Mouse (Mus musculus) brain, embryonic 14.5 days (tissue): Measurements from ENCODE around the gene Atp1b1. TPM values are rescaled to one million over a fixed set of nuclear protein-coding genes. Genes with fewer than 3 reads are reported as not detected.

ENCODE experiments used
- DNase-seq: peaks from one replicate; pipeline ENCODE4 v3.0.0-alpha.2; 2011; ENCODE audit warnings: low read depth
- CTCF ChIP-seq: fragments of 200-500 bp; IDR thresholded peaks from 2 replicates; pipeline ENCODE4 v1.5.1; 2012; ENCODE audit warnings: inconsistent platforms, mild to moderate bottlenecking, moderate library complexity, borderline replicate concordance; ENCODE audit not compliant: insufficient read depth, insufficient read length; ENCODE audit errors: extremely low read depth
- POLR2A ChIP-seq: fragments of 200-500 bp; IDR thresholded peaks from 2 replicates; pipeline ENCODE4 v1.6.1; 2012; ENCODE audit warnings: mild to moderate bottlenecking, inconsistent platforms, borderline replicate concordance; ENCODE audit not compliant: poor library complexity, insufficient read depth, insufficient read length, severe bottlenecking; ENCODE audit errors: extremely low read depth
- polyA plus RNA-seq: library from polyadenylated mRNA; depleted of rRNA; stranded (reverse); fragments of >200 nt; gene quantifications from 2 replicates; pipeline ENCODE4 v1.2.3, GENCODE M21; 2012

Atp1b1 gene
- polyA plus RNA-seq, 1 experiment = 126 TPM

DNA sequence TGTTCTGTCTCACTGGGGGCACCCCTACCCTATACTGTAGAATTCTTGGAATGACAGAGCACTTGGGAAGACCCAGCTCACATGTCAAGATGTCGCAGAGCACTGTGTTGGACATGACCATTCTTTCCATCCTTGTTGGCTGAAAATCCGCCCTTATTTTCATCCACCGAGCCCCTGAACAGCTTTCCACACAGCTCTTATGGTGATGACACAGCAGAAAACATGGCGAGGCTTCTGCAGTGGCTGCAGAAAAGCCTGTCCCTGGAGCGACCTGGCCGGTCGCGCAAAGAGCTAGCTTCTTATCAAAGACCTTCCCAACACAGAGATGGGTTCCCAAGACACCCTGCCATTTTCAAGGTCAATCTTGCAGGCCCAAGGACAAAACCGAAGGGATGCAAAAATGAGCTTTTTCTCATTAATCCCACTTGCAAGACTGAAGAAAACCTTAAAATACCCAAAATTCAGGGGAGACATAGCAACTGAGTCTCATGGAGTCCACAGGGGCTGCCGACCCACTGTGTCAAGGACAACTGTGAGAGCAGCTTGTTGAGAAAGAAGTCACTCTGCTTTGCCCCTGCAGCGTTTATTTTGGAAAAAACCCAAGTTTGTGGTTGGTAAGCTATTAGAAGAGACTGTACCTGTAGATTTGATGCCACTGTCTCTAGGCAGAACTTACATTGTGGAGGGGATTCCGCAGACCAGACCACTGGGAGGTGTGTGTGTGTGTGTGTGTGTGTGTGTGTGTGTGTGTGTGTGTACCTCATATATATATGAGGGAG, 1.2 kb upstream of the Atp1b1 start:
- TF ChIP-seq CTCF = no peak
- TF ChIP-seq POLR2A = no peak
- peak; percentile 30 for DNase-seq

DNA sequence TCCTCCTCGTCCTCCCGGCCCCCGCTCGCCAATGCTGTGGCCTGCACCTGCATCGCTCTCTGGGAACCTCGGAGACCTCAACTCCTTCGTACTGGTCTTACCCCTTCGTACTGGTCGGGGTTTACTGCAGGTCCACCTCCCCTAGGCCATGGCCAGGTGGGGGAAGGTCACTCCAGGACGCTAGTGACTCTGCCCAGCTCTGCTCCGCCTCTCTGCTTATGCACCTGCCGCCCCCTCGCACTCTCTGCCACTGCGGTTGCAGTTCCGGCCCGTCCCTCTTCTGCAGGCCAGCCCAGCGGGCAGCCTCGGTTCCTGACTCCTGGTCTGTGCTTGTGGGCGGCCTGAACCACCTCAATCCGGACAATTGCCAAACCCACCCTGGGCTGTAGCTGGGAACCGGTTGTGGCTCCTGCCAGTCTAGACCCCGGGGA, 481 bp upstream of the Atp1b1 start:
- no peak for DNase-seq
- TF ChIP-seq CTCF (no peak), POLR2A (no peak)

DNA sequence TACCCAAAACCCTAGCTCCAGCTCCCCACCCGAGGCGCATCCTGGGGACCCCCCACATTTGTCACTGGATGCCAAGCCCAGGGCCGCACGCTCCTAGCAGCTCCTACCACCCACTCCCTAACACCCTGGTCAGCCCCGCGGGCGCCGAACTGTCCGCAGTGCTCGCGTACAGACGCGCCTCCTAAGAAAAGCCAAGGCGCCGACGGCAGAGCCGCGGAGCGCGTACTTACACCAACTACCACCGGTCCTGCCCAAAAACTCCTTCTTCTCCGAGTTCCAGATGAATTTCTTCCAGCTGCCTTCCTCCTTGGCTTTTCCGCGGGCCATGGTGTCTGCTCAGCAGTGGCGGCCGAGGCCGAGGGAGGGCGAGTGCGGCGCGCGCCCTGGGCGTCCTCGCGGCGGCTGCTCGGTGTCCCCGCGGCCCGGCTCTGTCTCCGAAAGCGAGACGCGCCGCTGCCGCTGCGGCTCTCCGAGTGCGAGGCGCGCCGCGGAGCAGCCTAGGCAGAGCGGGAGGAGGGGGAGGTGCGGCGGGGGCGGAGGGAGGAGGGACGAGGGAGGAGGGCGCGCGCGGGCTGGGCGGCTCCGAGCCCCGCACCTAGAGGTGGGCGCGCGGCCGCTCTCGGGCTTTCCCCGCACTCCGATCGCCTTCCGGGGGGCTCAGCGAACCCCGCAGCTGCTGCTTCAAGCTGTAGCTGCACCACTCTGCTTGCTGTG, 467 bp downstream of the Atp1b1 start:
- peak; percentile 94 for DNase-seq
- TF ChIP-seq POLR2A (peak; percentile 87), CTCF (no peak)

DNA sequence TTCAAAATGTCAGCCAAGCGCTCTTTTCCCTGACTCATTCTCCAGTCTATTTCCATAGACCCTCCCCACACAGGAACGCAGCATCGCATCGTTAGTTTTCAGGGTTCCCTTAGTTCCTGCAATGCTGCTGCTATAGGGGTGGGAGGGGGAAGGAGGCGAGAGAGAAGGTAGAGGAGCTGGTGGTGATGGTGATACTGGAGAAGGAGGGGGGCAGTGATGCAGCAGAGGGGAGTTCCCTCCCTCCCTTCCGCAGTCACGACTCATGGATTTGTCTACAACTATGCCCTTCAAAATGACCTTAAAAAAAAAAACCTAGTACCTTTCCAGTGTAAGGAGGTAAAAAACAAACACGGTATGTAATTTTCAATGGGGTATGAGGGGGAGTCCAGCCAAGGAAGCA, 1.4 kb downstream of the Atp1b1 start:
- DNase-seq = peak; percentile 51
- TF ChIP-seq CTCF (no peak), POLR2A (no peak)

DNA sequence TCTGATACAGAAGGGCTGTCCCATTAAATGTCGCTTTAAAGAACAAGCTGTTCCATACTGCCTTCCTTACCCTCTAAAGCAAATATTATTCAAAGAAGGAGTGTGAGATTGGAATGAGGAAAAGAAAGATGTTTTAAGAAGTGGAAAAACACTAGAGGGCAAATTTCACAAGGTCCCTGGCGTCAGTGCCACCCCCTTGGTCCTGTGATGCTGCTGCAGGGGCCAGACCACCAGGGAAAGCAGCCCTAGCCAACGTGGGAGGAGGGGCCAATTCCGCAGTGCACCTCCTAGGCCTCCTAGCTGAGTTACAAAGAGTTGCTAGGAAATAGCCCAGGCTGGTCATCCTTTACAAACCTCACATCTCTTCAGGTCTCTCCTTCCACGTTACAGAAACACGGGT, 2.1 kb downstream of the Atp1b1 start:
- DNase-seq = peak; percentile 45
- TF ChIP-seq POLR2A (no peak), CTCF (no peak)

DNA sequence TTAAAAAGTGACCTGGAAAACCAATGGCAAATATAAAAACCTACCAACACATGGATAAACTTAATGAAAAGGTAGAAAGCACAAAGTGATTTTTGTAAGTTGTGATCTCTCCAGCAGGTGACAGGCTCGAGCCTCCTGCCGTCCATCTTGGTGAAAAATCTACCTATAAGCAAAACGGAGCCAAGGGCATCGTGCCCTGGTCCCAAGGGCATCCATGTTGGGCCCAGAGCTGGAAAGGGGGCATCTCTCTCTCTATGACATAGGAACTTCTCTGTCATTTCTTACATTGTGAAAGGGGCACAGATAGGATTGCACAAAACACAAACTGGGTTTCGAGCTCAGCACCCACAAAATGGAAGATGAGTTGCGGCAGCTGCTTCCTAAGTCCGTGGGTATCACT, 2.5 kb downstream of the Atp1b1 start:
- peak; percentile 59 for DNase-seq
- no peak for TF ChIP-seq POLR2A
- TF ChIP-seq CTCF = peak; percentile 52

DNA sequence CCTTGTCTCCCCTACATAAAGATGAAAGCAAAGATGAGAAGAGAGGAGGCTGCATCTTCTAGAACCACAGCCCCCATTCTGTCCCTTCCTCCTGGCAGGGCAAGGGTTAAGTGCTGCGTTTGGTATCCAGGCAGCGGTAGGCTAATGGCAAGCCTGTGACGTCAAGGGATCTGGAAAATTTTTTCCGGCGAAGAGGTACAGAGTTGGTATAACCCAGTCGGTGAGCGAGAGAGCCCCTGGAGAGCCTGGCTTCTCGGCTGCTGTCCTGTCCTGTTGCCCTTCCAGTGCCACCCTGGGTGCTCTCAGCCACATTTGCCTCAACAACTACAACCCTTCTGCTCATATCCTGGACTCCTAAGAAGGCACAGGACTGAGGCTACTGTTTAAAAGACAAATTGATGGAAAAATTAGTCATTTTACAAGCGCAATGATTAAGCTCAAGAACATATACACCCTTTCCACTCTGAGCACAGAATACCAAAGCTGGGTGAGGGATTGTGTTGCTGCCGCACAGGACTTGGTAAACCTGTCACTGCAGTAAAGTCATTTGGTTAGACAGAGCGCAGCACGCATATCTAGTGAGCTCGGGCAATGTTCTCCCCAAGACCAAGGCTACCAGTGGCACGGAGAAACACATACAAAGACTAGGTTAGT, 3.3 kb downstream of the Atp1b1 start:
- DNase-seq = peak; percentile 78
- no peak for TF ChIP-seq CTCF
- no peak for TF ChIP-seq POLR2A

DNA sequence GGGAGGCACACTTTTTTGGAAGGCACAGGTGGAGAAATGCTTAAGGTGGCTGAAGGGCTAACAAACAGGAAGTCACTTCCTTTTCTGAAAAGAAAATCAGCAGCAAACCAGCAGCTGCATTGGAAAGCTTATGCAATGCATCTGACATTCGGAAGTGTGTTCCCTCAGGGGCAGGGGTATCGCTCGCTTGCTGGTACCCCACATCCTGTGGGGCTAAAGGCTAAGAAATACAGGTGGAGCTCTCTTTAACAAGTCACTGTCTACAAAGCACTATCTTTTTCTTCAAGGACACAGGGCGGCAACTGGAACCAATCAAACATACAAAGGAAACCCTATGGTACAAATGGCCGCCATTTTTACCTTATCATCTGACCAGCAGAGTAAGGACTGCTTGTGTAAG, 4.4 kb downstream of the Atp1b1 start:
- DNase-seq = no peak
- TF ChIP-seq CTCF (no peak), POLR2A (no peak)

DNA sequence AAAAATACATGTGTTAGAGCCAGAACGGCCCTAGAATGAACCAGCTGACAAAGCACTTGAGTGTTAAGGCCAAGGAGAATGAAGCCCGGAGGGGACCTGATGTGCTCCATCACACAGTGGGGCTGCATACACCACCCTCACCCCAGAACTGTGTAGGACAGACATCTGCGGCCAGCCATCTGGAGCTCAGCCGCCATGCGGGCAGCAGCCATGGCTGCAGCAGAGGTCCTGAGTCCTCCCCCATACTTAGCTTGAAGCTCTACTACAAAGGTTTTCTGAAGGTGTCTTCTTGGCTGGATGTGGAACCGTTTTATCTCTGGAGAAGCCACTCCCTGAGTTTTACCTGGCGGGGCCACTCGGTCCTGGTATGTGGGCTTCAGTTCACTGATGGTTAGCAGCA, 5.0 kb downstream of the Atp1b1 start:
- TF ChIP-seq POLR2A = no peak
- TF ChIP-seq CTCF = no peak
- DNase-seq = no peak

DNA sequence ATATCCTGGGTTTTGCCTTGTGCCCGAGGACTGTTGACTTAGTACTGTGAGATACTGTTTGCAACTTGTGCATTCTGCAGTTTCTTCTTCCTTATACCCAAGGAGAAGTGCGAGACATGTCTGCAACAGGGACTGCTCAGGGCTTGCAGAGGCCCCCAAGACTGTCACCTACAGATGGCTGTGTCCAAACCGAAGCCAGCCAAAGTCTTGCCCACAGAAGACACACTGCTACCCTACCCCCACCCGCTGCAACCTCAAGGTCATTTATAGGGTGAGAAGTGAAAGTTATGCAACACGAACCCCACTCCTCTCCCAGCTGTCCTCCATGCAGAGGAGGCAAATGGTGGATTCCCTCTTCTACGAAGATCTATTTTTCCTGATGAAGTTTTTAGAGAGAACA, 5.6 kb downstream of the Atp1b1 start:
- no peak for DNase-seq
- no peak for TF ChIP-seq CTCF
- TF ChIP-seq POLR2A = no peak

DNA sequence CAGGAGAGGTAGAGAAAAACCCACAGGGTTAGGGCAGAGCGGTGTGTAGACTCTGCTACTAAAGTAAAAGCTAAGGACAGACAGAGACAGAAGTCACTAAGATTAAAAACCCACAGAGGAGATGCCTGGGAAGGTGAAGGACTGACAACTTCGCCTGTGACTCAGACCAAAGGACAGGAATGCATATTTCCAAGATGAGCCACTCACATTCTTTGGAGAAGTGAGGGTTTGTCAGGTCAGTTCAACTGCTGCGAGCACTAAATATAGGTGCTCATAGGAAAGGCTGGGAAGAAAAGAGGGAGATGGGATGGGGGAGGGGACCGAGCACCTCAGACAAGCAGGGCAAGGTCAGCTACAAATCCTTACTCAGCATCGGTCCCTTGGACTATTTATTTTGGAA, 6.8 kb downstream of the Atp1b1 start:
- no peak for DNase-seq
- TF ChIP-seq CTCF = no peak
- no peak for TF ChIP-seq POLR2A

DNA sequence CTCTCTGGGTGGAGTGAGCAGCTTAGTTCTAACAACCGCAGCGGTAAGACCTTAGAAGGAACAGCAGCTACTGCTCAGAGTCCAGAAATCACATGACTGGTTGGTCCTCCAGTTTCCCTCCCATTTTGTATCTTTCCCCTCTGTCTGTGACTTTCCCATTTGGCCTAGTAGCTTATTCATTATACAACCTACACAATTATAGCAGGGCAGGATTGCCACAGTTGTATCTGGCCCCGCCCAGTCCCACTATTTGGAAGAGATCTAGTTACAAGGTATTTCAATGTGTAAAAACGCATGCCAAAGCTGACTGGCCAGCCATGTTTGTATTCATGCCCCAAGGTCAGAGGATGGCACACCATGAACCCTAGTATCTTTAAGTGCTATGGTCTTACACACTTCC, 7.5 kb downstream of the Atp1b1 start:
- DNase-seq = no peak
- TF ChIP-seq CTCF = no peak
- TF ChIP-seq POLR2A = no peak

DNA sequence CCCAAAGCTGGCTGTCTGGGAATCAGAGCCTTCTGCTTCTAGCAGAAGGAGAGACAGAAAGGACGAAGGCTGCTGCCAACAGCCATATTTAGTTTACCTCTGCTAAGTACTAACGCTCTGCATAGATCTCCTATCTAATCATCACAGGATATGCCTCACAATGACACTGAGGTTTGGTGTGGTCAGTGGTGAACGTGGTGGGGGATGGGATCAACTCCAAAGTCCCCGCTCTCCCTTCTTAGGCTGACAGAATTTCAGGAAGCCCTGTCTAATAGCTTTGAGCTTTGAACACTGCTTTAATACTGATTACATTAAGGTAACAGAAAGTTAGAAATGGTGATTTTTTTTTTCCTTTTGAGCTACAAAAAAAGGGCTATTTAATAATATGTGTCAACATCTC, 7.9 kb downstream of the Atp1b1 start:
- no peak for DNase-seq
- TF ChIP-seq CTCF = no peak
- no peak for TF ChIP-seq POLR2A
